Mouse (Mus musculus) splenic B cell, adult 2 months (primary cell): ENCODE results near the gene Mthfd1l.

ENCODE experiments used
- DNase-seq: peaks from one replicate; pipeline ENCODE4 v3.0.0-alpha.2; 2011; ENCODE audit warnings: low read depth, low spot score
- H3K27me3 ChIP-seq: 2 replicates; pipeline ENCODE4 v1.6.1; 2012; ENCODE audit warnings: mild to moderate bottlenecking, low read length, moderate library complexity, mixed read lengths; ENCODE audit not compliant: control insufficient read depth, poor library complexity, insufficient read depth, severe bottlenecking
- H3K36me3 ChIP-seq: 2 replicates; pipeline ENCODE4 v1.6.1; 2012; ENCODE audit warnings: mild to moderate bottlenecking, low read length, moderate library complexity, mixed read lengths; ENCODE audit not compliant: control insufficient read depth, poor library complexity, insufficient read depth, severe bottlenecking

Mthfd1l gene

GRCm38 (mm10) chr10:4145080-4145807 lies 172.3 kb downstream of the Mthfd1l start:
- Histone ChIP-seq H3K36me3 (no peaks in the 10 kb centered on the region), H3K27me3 (no peaks in the 10 kb centered on the region)
- DNase-seq, result no peak

- no peaks in the 10 kb centered on the region for H3K36me3 ChIP-seq
- no peaks in the 10 kb centered on the region for H3K27me3 ChIP-seq
- no peak for DNase-seq
Measured at GRCm38 (mm10) chr10:4146947-4147346, 174.0 kb downstream of the Mthfd1l start.

- Histone ChIP-seq H3K27me3 (no peaks in the 10 kb centered on the region), H3K36me3 (peaks cover 1% of the 10 kb centered on the region; the same call in 1 of the 2 replicates)
- peak; percentile 34 for DNase-seq
Measured at GRCm38 (mm10) chr10:4151159-4151558, 178.2 kb downstream of the Mthfd1l start.

GRCm38 (mm10) chr10:4151862-4152776 lies 179.2 kb downstream of the Mthfd1l start:
- no peak for DNase-seq
- Histone ChIP-seq H3K36me3 (peaks cover 1% of the 10 kb centered on the region; the same call in 1 of the 2 replicates), H3K27me3 (no peaks in the 10 kb centered on the region)

GRCm38 (mm10) chr10:4153031-4153430 lies 180.1 kb downstream of the Mthfd1l start:
- DNase-seq, result no peak
- no peaks in the 10 kb centered on the region for H3K27me3 ChIP-seq
- peaks cover 5% of the 10 kb centered on the region; the same call in 1 of the 2 replicates for H3K36me3 ChIP-seq

GRCm38 (mm10) chr10:4154035-4154434 lies 181.1 kb downstream of the Mthfd1l start:
- H3K36me3 ChIP-seq, result peaks cover 5% of the 10 kb centered on the region; the same call in 1 of the 2 replicates
- no peaks in the 10 kb centered on the region for H3K27me3 ChIP-seq
- no peak for DNase-seq

GRCm38 (mm10) chr10:4155521-4155920 lies 182.6 kb downstream of the Mthfd1l start:
- no peak for DNase-seq
- no peaks in the 10 kb centered on the region for H3K27me3 ChIP-seq
- H3K36me3 ChIP-seq, result peaks cover 5% of the 10 kb centered on the region; the same call in 1 of the 2 replicates

GRCm38 (mm10) chr10:4158533-4158932 lies 185.6 kb downstream of the Mthfd1l start:
- Histone ChIP-seq H3K27me3 (no peaks in the 10 kb centered on the region), H3K36me3 (0 out of 2 replicates have a peak, but pooled peaks cover 4% of the 10 kb centered on the region)
- DNase-seq, result no peak

- Histone ChIP-seq H3K27me3 (no peaks in the 10 kb centered on the region), H3K36me3 (0 out of 2 replicates have a peak, but pooled peaks cover 4% of the 10 kb centered on the region)
- no peak for DNase-seq
Measured at GRCm38 (mm10) chr10:4159541-4160090, 186.7 kb downstream of the Mthfd1l start.

GRCm38 (mm10) chr10:4160242-4160785 lies 187.4 kb downstream of the Mthfd1l start:
- H3K36me3 ChIP-seq, result 0 out of 2 replicates have a peak, but pooled peaks cover 4% of the 10 kb centered on the region
- DNase-seq, result no peak
- no peaks in the 10 kb centered on the region for H3K27me3 ChIP-seq

GRCm38 (mm10) chr10:4162049-4162448 lies 189.1 kb downstream of the Mthfd1l start:
- Histone ChIP-seq H3K27me3 (no peaks in the 10 kb centered on the region), H3K36me3 (0 out of 2 replicates have a peak, but pooled peaks cover 4% of the 10 kb centered on the region)
- no peak for DNase-seq

- no peaks in the 10 kb centered on the region for H3K27me3 ChIP-seq
- no peaks in the 10 kb centered on the region for H3K36me3 ChIP-seq
- DNase-seq, result no peak
Measured at GRCm38 (mm10) chr10:4162976-4163375, 190.1 kb downstream of the Mthfd1l start.

- Histone ChIP-seq H3K36me3 (no peaks in the 10 kb centered on the region), H3K27me3 (no peaks in the 10 kb centered on the region)
- no peak for DNase-seq
Measured at GRCm38 (mm10) chr10:4164681-4165080, 191.8 kb downstream of the Mthfd1l start.

- Histone ChIP-seq H3K36me3 (no peaks in the 10 kb centered on the region), H3K27me3 (no peaks in the 10 kb centered on the region)
- DNase-seq, result no peak
Measured at GRCm38 (mm10) chr10:4168222-4168798, 195.4 kb downstream of the Mthfd1l start.
